Mouse (Mus musculus): ENCODE measurements around the gene Syt3.

DNA sequence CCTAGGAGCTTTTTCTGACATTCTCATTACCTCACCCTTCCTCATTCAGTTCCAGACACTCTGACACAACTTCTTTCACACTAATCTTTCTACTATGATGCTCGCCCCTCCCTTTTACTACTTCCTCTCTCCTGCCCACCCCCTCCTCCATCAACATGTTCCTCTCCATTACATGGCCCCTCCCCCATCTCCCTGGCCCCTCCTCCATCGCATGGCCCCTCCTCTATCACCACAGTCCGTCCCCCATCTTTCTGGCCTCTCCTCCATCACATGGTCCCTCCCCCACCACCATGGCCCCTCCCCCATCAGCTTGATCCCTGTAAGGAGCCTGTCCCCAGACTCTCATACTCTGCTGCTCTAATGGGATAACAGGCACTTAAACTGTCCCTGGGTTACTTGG is 34.9 kb upstream of the Syt3 start:
- TF ChIP-seq GATA1 (IDR thresholded peaks at IDR 0.05; ENCODE audit: borderline replicate concordance, low read length) (no peak), POLR2AphosphoS5 (IDR thresholded peaks at IDR 0.05; ENCODE audit: insufficient replicate concordance, low read depth, low read length) (no peak), TAL1 (conservative IDR thresholded peaks at IDR 0.05; ENCODE audit: low read depth, low read length) (no peak), CTCF (IDR thresholded peaks at IDR 0.05; ENCODE audit: low read depth, low read length) (no peak)
